Mouse (Mus musculus): Measurements from ENCODE around the gene Trim21. TPM values are rescaled to one million over a fixed set of nuclear protein-coding genes. Genes with fewer than 3 reads are reported as not detected.

The Trim21 gene
- polyA plus RNA-seq, 2 experiments from 2014 or later, result 8.5 to 11.4 TPM

Other genes starting within 250 kb of the Trim21 start
- 10 to 100 TPM; 48.5 to 59.7 TPM for gene Rrm1, start 123.8 kb downstream of the Trim21 start, polyA plus RNA-seq (2017; shearing (Covaris generic))
- gene Olfr543, start 83.8 kb downstream of the Trim21 start, polyA plus RNA-seq (2017; shearing (Covaris generic)), result under 1 TPM in 1 of 2 experiments, not detected in 1; 0.58 TPM
- gene Olfr544, start 77.2 kb downstream of the Trim21 start, polyA plus RNA-seq (2017; shearing (Covaris generic)), result not detected
- gene Olfr545, start 65.9 kb downstream of the Trim21 start, polyA plus RNA-seq (2017; shearing (Covaris generic)), result not detected
- not detected for gene Olfr547, start 30.7 kb downstream of the Trim21 start, polyA plus RNA-seq (2017; shearing (Covaris generic))
- not detected for gene Olfr548-ps1, start 24.6 kb downstream of the Trim21 start, polyA plus RNA-seq (2017; shearing (Covaris generic))
- gene Olfr549, start 15.6 kb downstream of the Trim21 start, polyA plus RNA-seq (2017; shearing (Covaris generic)), result not detected
- not detected for gene Olfr550, start 6.0 kb upstream of the Trim21 start, polyA plus RNA-seq (2017; shearing (Covaris generic))
- not detected for gene Olfr551, start 26.4 kb upstream of the Trim21 start, polyA plus RNA-seq (2017; shearing (Covaris generic))
- gene Olfr552, start 32.3 kb upstream of the Trim21 start, polyA plus RNA-seq (2017; shearing (Covaris generic)), result under 1 TPM in 1 of 2 experiments, not detected in 1; 0.09 TPM
- gene Olfr553, start 52.7 kb upstream of the Trim21 start, polyA plus RNA-seq (2017; shearing (Covaris generic)), result not detected
- not detected for gene Olfr554, start 72.9 kb upstream of the Trim21 start, polyA plus RNA-seq (2017; shearing (Covaris generic))
- not detected for gene Olfr555, start 93.3 kb upstream of the Trim21 start, polyA plus RNA-seq (2017; shearing (Covaris generic))
- not detected for gene Olfr556, start 99.4 kb upstream of the Trim21 start, polyA plus RNA-seq (2017; shearing (Covaris generic))
- 10 to 100 TPM; 15.7 to 20.6 TPM for gene Trim68, start 121.8 kb upstream of the Trim21 start, polyA plus RNA-seq (2017; shearing (Covaris generic))
- gene Olfr557, start 130.4 kb upstream of the Trim21 start, polyA plus RNA-seq (2017; shearing (Covaris generic)), result not detected
- not detected for gene Olfr558, start 136.7 kb upstream of the Trim21 start, polyA plus RNA-seq (2017; shearing (Covaris generic))
- not detected for gene Olfr33, start 153.6 kb upstream of the Trim21 start, polyA plus RNA-seq (2017; shearing (Covaris generic))
- not detected for gene Olfr559, start 162.0 kb upstream of the Trim21 start, polyA plus RNA-seq (2017; shearing (Covaris generic))
- gene Olfr560, start 193.9 kb upstream of the Trim21 start, polyA plus RNA-seq (2017; shearing (Covaris generic)), result not detected
- not detected for gene Olfr78, start 194.0 kb upstream of the Trim21 start, polyA plus RNA-seq (2017; shearing (Covaris generic))
- not detected for gene Olfr561, start 205.7 kb upstream of the Trim21 start, polyA plus RNA-seq (2017; shearing (Covaris generic))
- gene Olfr564, start 238.0 kb upstream of the Trim21 start, polyA plus RNA-seq (2017; shearing (Covaris generic)), result not detected

Measured in CD4-positive, CD25-positive, alpha-beta regulatory T cell, adult 4 months (primary cell).